Mouse (Mus musculus): ENCODE measurements around the gene Htr5b. TPM values are rescaled to one million over a fixed set of nuclear protein-coding genes. Genes with fewer than 3 reads are reported as not detected.

The Htr5b gene
- polyA plus RNA-seq, 1 experiment: not detected

- Histone ChIP-seq H3K36me3 (ENCODE audit: control insufficient read depth, insufficient read depth) (no peaks in the 10 kb centered on the region), H3K79me2 (ENCODE audit: control insufficient read depth, insufficient read depth) (no peaks in the 10 kb centered on the region), H3K4me3 (ENCODE audit: insufficient read depth, poor library complexity, severe bottlenecking) (no peak overlapping the region), H3K27me3 (ENCODE audit: control insufficient read depth, insufficient read depth, insufficient read length) (peaks cover 30% of the 10 kb centered on the region), H3ac (ENCODE audit: control insufficient read depth, insufficient read length, low read depth) (no peak overlapping the region), H3K79me3 (ENCODE audit: low read depth) (no peaks in the 10 kb centered on the region)
- no peak for TF ChIP-seq MAX (IDR thresholded peaks at IDR 0.05)
- no peak for TF ChIP-seq MYOD1 (IDR thresholded peaks at IDR 0.05; ENCODE audit: control insufficient read depth, insufficient read length, low read depth)
- TF ChIP-seq FOSL1 (IDR thresholded peaks at IDR 0.05; ENCODE audit: insufficient read depth, low read length, poor library complexity, severe bottlenecking): no peak
Observed at GRCm38 (mm10) chr1:121540361-121540760, 12.1 kb upstream of the Htr5b start.

GRCm38 (mm10) chr1:121531439-121531838 is 3.2 kb upstream of the Htr5b start:
- no peak overlapping the region for H3K4me3 ChIP-seq (ENCODE audit: insufficient read depth, poor library complexity, severe bottlenecking)
- no peaks in the 10 kb centered on the region for H3K36me3 ChIP-seq (ENCODE audit: control insufficient read depth, insufficient read depth)
- H3K27me3 ChIP-seq (ENCODE audit: control insufficient read depth, insufficient read depth, insufficient read length): peaks cover 23% of the 10 kb centered on the region
- no peaks in the 10 kb centered on the region for H3K79me3 ChIP-seq (ENCODE audit: low read depth)
- H3ac ChIP-seq (ENCODE audit: control insufficient read depth, insufficient read length, low read depth): no peak overlapping the region
- H3K79me2 ChIP-seq (ENCODE audit: control insufficient read depth, insufficient read depth): no peaks in the 10 kb centered on the region
- TF ChIP-seq USF1 (IDR thresholded peaks at IDR 0.05; ENCODE audit: low read depth) (no peak), FOSL1 (IDR thresholded peaks at IDR 0.05; ENCODE audit: insufficient read depth, low read length, poor library complexity, severe bottlenecking) (no peak), CTCF (IDR thresholded peaks at IDR 0.05; ENCODE audit: control insufficient read depth, insufficient read depth, insufficient read length) (no peak), MYOD1 (IDR thresholded peaks at IDR 0.05; ENCODE audit: control insufficient read depth, insufficient read length, low read depth) (no peak), MYOG (IDR thresholded peaks at IDR 0.05; ENCODE audit: control insufficient read depth, extremely low read depth, insufficient read length) (no peak), MAX (IDR thresholded peaks at IDR 0.05) (no peak), CEBPB (IDR thresholded peaks at IDR 0.05; ENCODE audit: low read depth) (no peak)

- Histone ChIP-seq H3K36me3 (ENCODE audit: control insufficient read depth, insufficient read depth) (no peaks in the 10 kb centered on the region), H3K27me3 (ENCODE audit: control insufficient read depth, insufficient read depth, insufficient read length) (peaks cover 23% of the 10 kb centered on the region)
Observed at GRCm38 (mm10) chr1:121529286-121529685, 1.0 kb upstream of the Htr5b start.

GRCm38 (mm10) chr1:121527600-121528398 is 466 bp downstream of the Htr5b start:
- peaks cover 15% of the 10 kb centered on the region for H3K27me3 ChIP-seq (ENCODE audit: control insufficient read depth, insufficient read depth, insufficient read length)
- H3K36me3 ChIP-seq (ENCODE audit: control insufficient read depth, insufficient read depth): no peaks in the 10 kb centered on the region
- TF ChIP-seq CEBPB (IDR thresholded peaks at IDR 0.05; ENCODE audit: low read depth): no peak
- TF ChIP-seq FOSL1 (IDR thresholded peaks at IDR 0.05; ENCODE audit: insufficient read depth, low read length, poor library complexity, severe bottlenecking): no peak
- TF ChIP-seq MYOG (IDR thresholded peaks at IDR 0.05; ENCODE audit: control insufficient read depth, extremely low read depth, insufficient read length): no peak
- TF ChIP-seq MYOD1 (IDR thresholded peaks at IDR 0.05; ENCODE audit: control insufficient read depth, insufficient read length, low read depth): no peak
- TF ChIP-seq CTCF (IDR thresholded peaks at IDR 0.05; ENCODE audit: control insufficient read depth, insufficient read depth, insufficient read length): no peak
- no peak for TF ChIP-seq MAX (IDR thresholded peaks at IDR 0.05)
- TF ChIP-seq USF1 (IDR thresholded peaks at IDR 0.05; ENCODE audit: low read depth): no peak
- H3K79me3 ChIP-seq (ENCODE audit: low read depth): no peaks in the 10 kb centered on the region
- H3K79me2 ChIP-seq (ENCODE audit: control insufficient read depth, insufficient read depth): no peaks in the 10 kb centered on the region
- no peak overlapping the region for H3K4me3 ChIP-seq (ENCODE audit: insufficient read depth, poor library complexity, severe bottlenecking)
- H3ac ChIP-seq (ENCODE audit: control insufficient read depth, insufficient read length, low read depth): no peak overlapping the region

More at GRCm38 (mm10) chr1:121529286-121529685, 1.0 kb upstream of the Htr5b start:
- no peak overlapping the region for H3ac ChIP-seq (ENCODE audit: control insufficient read depth, insufficient read length, low read depth)
- no peaks in the 10 kb centered on the region for H3K79me2 ChIP-seq (ENCODE audit: control insufficient read depth, insufficient read depth)
- H3K4me3 ChIP-seq (ENCODE audit: insufficient read depth, poor library complexity, severe bottlenecking): no peak overlapping the region
- no peaks in the 10 kb centered on the region for H3K79me3 ChIP-seq (ENCODE audit: low read depth)
- TF ChIP-seq USF1 (IDR thresholded peaks at IDR 0.05; ENCODE audit: low read depth) (no peak), CEBPB (IDR thresholded peaks at IDR 0.05; ENCODE audit: low read depth) (no peak), MYOG (IDR thresholded peaks at IDR 0.05; ENCODE audit: control insufficient read depth, extremely low read depth, insufficient read length) (no peak), CTCF (IDR thresholded peaks at IDR 0.05; ENCODE audit: control insufficient read depth, insufficient read depth, insufficient read length) (no peak)

GRCm38 (mm10) chr1:121527061-121527460 is 1.2 kb downstream of the Htr5b start:
- Histone ChIP-seq H3K79me2 (ENCODE audit: control insufficient read depth, insufficient read depth) (no peaks in the 10 kb centered on the region), H3K4me3 (ENCODE audit: insufficient read depth, poor library complexity, severe bottlenecking) (no peak overlapping the region), H3K79me3 (ENCODE audit: low read depth) (no peaks in the 10 kb centered on the region), H3K27me3 (ENCODE audit: control insufficient read depth, insufficient read depth, insufficient read length) (peaks cover 15% of the 10 kb centered on the region), H3K36me3 (ENCODE audit: control insufficient read depth, insufficient read depth) (no peaks in the 10 kb centered on the region), H3ac (ENCODE audit: control insufficient read depth, insufficient read length, low read depth) (no peak overlapping the region)
- TF ChIP-seq MYOD1 (IDR thresholded peaks at IDR 0.05; ENCODE audit: control insufficient read depth, insufficient read length, low read depth) (no peak), MAX (IDR thresholded peaks at IDR 0.05) (no peak), FOSL1 (IDR thresholded peaks at IDR 0.05; ENCODE audit: insufficient read depth, low read length, poor library complexity, severe bottlenecking) (no peak), CEBPB (IDR thresholded peaks at IDR 0.05; ENCODE audit: low read depth) (no peak), CTCF (IDR thresholded peaks at IDR 0.05; ENCODE audit: control insufficient read depth, insufficient read depth, insufficient read length) (no peak), MYOG (IDR thresholded peaks at IDR 0.05; ENCODE audit: control insufficient read depth, extremely low read depth, insufficient read length) (no peak), USF1 (IDR thresholded peaks at IDR 0.05; ENCODE audit: low read depth) (no peak)

GRCm38 (mm10) chr1:121518609-121519008 is 9.7 kb downstream of the Htr5b start:
- Histone ChIP-seq H3K36me3 (ENCODE audit: control insufficient read depth, insufficient read depth) (no peaks in the 10 kb centered on the region), H3K79me2 (ENCODE audit: control insufficient read depth, insufficient read depth) (no peaks in the 10 kb centered on the region), H3K4me3 (ENCODE audit: insufficient read depth, poor library complexity, severe bottlenecking) (no peak overlapping the region), H3ac (ENCODE audit: control insufficient read depth, insufficient read length, low read depth) (no peak overlapping the region), H3K79me3 (ENCODE audit: low read depth) (no peaks in the 10 kb centered on the region), H3K27me3 (ENCODE audit: control insufficient read depth, insufficient read depth, insufficient read length) (no peaks in the 10 kb centered on the region)
- TF ChIP-seq MAX (IDR thresholded peaks at IDR 0.05) (no peak), MYOG (IDR thresholded peaks at IDR 0.05; ENCODE audit: control insufficient read depth, extremely low read depth, insufficient read length) (no peak), FOSL1 (IDR thresholded peaks at IDR 0.05; ENCODE audit: insufficient read depth, low read length, poor library complexity, severe bottlenecking) (no peak), CTCF (IDR thresholded peaks at IDR 0.05; ENCODE audit: control insufficient read depth, insufficient read depth, insufficient read length) (no peak), CEBPB (IDR thresholded peaks at IDR 0.05; ENCODE audit: low read depth) (no peak), MYOD1 (IDR thresholded peaks at IDR 0.05; ENCODE audit: control insufficient read depth, insufficient read length, low read depth) (no peak), USF1 (IDR thresholded peaks at IDR 0.05; ENCODE audit: low read depth) (no peak)

Measured in C2C12 (cell line).